Mouse (Mus musculus): ENCODE measurements around the gene Zfp91.

GRCm38 (mm10) chr19:12795511-12796327, at the start of gene Zfp91, which contains the start of gene Lpxn:
- TF ChIP-seq CTCF (IDR thresholded peaks at IDR 0.05; ENCODE audit: low read depth) = no peak
- TF ChIP-seq EP300 (IDR thresholded peaks at IDR 0.05; ENCODE audit: low read depth) = peak; percentile 91

Data from heart, postnatal 0 days (tissue).